Mouse (Mus musculus) stomach, postnatal 0 days (tissue): Measurements from ENCODE around the gene Gm21095. TPM values are rescaled to one million over a fixed set of nuclear protein-coding genes. Genes with fewer than 3 reads are reported as not detected.
"Not testable (repeated sequence)": the region's sequence is repeated elsewhere in the genome, so short reads cannot be mapped to it uniquely, and the experiment has no call there.

Experiments used
- ATAC-seq: fragments of 200-750 bp; cut with Nextera tagmentation; 2 replicates; pipeline ENCODE4 v1.8.0; 2017; ENCODE audit not compliant: low FRiP score, low TSS enrichment
- DNase-seq: peaks from one replicate; pipeline ENCODE4 v3.0.0-alpha.2; 2016; ENCODE audit warnings: low spot score
- H3K27ac ChIP-seq: fragments of 300-500 bp; sonication (generic); replicated peaks from 2 replicates; pipeline ENCODE4 v1.5.1; 2014; ENCODE audit warnings: mild to moderate bottlenecking, control low read depth
- H3K27me3 ChIP-seq: fragments of 300-500 bp; sonication (generic); 2 replicates; pipeline ENCODE4 v1.6.1; 2014; ENCODE audit warnings: low read length; ENCODE audit not compliant: control insufficient read depth, insufficient read depth
- H3K36me3 ChIP-seq: fragments of 300-500 bp; sonication (generic); 2 replicates; pipeline ENCODE4 v1.6.1; 2014; ENCODE audit warnings: low read length, mixed read lengths; ENCODE audit not compliant: control insufficient read depth, insufficient read depth
- H3K4me1 ChIP-seq: fragments of 300-500 bp; sonication (generic); replicated peaks from 2 replicates; pipeline ENCODE4 v1.6.1; 2014; ENCODE audit warnings: antibody characterized with exemption; ENCODE audit not compliant: control insufficient read depth, insufficient read depth
- H3K4me2 ChIP-seq: fragments of 300-500 bp; sonication (generic); replicated peaks from 2 replicates; pipeline ENCODE4 v1.6.1; 2014; ENCODE audit warnings: low read depth, mild to moderate bottlenecking, control low read depth, moderate library complexity
- H3K4me3 ChIP-seq: fragments of 300-500 bp; sonication (generic); 2 replicates; pipeline ENCODE4 v1.5.1; 2014; ENCODE audit warnings: low read depth, low read length, control low read depth
- H3K9ac ChIP-seq: fragments of 300-500 bp; sonication (generic); 2 replicates; pipeline ENCODE4 v1.6.1; 2014; ENCODE audit warnings: mild to moderate bottlenecking, low read length, control low read depth, mixed read lengths
- H3K9me3 ChIP-seq: fragments of 300-500 bp; sonication (generic); 2 replicates; pipeline ENCODE4 v1.6.1; 2016; ENCODE audit warnings: low read length; ENCODE audit not compliant: control insufficient read depth
- WGBS: fragments of 180-500 bp; shearing (Covaris S2); extraction: QIAGEN DNeasy Blood & Tissue Kit; methylation state at CpG from one replicate; pipeline ENCODE4 v1.1.7; 2014; 5-methylcytosine and 5-hydroxymethylcytosine counted together
- polyA plus RNA-seq: library from polyadenylated mRNA; unstranded; fragments of >200 nt; fragmentation: Nextera tagmentation; extraction: Ambion mirVana; gene quantifications from 2 replicates; pipeline ENCODE4 v1.2.1, GENCODE M21; 2015

Gm21095 gene
- not detected in 2 replicates for polyA plus RNA-seq

DNA sequence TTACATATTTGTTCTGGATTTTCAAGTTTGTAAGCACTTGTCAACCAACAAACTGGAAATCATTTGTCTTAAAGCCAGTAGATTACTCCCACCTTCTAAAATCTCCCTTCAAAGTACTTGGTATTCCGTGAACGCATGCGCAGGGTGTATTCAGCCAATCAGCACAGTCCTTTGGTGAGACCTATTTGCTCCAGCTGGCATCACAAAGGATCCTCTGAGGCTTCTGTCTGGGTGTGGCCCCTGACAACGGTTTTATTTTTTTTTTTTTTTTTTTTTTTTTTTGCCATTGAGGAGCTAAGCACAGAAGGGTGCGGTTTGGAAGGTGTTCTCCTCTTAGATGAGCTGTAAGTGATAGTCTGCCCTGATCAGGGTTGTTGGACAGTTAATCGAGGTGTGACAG is at the start of gene Gm21095:
Gm21095 (plus strand) TSS at position 301 of the 400 bp plus-strand sequence.
- H3K36me3 ChIP-seq, DNase-seq, H3K4me1 ChIP-seq, H3K4me2 ChIP-seq, H3K27ac ChIP-seq, H3K4me3 ChIP-seq, H3K9me3 ChIP-seq, H3K27me3 ChIP-seq, H3K9ac ChIP-seq, ATAC-seq: not testable (repeated sequence)
- no CpG with 5 or more reads among the region's 6 CpGs for whole genome bisulfite sequencing
